Mouse (Mus musculus) myocyte (in vitro differentiated cells): ENCODE measurements around the gene Ugt2b38.

Source experiments
- POLR2A ChIP-seq: IDR thresholded peaks from one replicate; pipeline ENCODE4 v1.6.1; 2011; ENCODE audit warnings: low read depth, mild to moderate bottlenecking, control low read depth, moderate library complexity; ENCODE audit not compliant: insufficient read length
- POLR2AphosphoS2 ChIP-seq: IDR thresholded peaks from one replicate; pipeline ENCODE4 v1.6.1; 2011; ENCODE audit warnings: low read depth, control low read depth; ENCODE audit not compliant: insufficient read length

GRCm38 (mm10) chr5:87379825-87380224, 44.2 kb downstream of the Ugt2b38 start:
- TF ChIP-seq POLR2A (no peak), POLR2AphosphoS2 (no peak)
